Mouse (Mus musculus) adrenal gland, adult 2 months (tissue): ENCODE results near the gene Fbxl5. TPM values are rescaled to one million over a fixed set of nuclear protein-coding genes. Genes with fewer than 3 reads are reported as not detected.

Source experiments
- DNase-seq: peaks from one replicate; pipeline ENCODE4 v3.0.0; 2021
- long read RNA-seq: library from polyadenylated mRNA; stranded (forward); transcript quantifications from one replicate; pipeline ENCODE4 v2.0.0, GENCODE M21; 2021
- polyA plus RNA-seq: library from polyadenylated mRNA; depleted of rRNA; stranded (reverse); fragments of >200 nt; gene quantifications from 2 replicates; pipeline ENCODE4 v1.2.3, GENCODE M21; 2012; rRNA removed
- total RNA-seq, 2 experiments: library from RNA; stranded (reverse); gene quantifications; 2 replicates each; pipeline ENCODE4 v1.2.3; 2021

The Fbxl5 gene
- total RNA-seq: 10 to 100 TPM; 59.4 to 70.5 TPM
- 12.6 and 17.6 TPM in 2 replicates for polyA plus RNA-seq
- long read RNA-seq, full-length matches to known transcripts: 51 of 70 reads
- long read RNA-seq, partial matches to known transcripts: 14 of 70 reads
- long read RNA-seq, other reads (novel, unspliced or antisense): 5 of 70 reads

- no peak for DNase-seq
Measured at GRCm38 (mm10) chr5:43821538-43821937, at the start of gene Fbxl5. Fbxl5 (minus strand) TSS chr5:43821638.

- DNase-seq: peak; percentile 57
Measured at GRCm38 (mm10) chr5:43868711-43869600, 47.5 kb upstream of the Fbxl5 start.

GRCm38 (mm10) chr5:43868253-43868652, 46.8 kb upstream of the Fbxl5 start, which contains the start of gene Cd38:
Cd38 (plus strand) TSS chr5:43868553.
- no peak for DNase-seq

GRCm38 (mm10) chr5:43865316-43865715, 43.9 kb upstream of the Fbxl5 start:
- DNase-seq: no peak

GRCm38 (mm10) chr5:43863642-43864041, 42.2 kb upstream of the Fbxl5 start:
- DNase-seq: no peak

GRCm38 (mm10) chr5:43860670-43861431, 39.4 kb upstream of the Fbxl5 start:
- no peak for DNase-seq

GRCm38 (mm10) chr5:43860096-43860495, 38.7 kb upstream of the Fbxl5 start:
- no peak for DNase-seq

GRCm38 (mm10) chr5:43859663-43860062, 38.2 kb upstream of the Fbxl5 start:
- DNase-seq: no peak

- peak; percentile 29 for DNase-seq
Measured at GRCm38 (mm10) chr5:43855769-43856168, 34.3 kb upstream of the Fbxl5 start.

GRCm38 (mm10) chr5:43853868-43854488, 32.5 kb upstream of the Fbxl5 start:
- DNase-seq: no peak

- DNase-seq: no peak
Measured at GRCm38 (mm10) chr5:43853096-43853867, 31.8 kb upstream of the Fbxl5 start.

- DNase-seq: no peak
Measured at GRCm38 (mm10) chr5:43848275-43848674, 26.8 kb upstream of the Fbxl5 start.

- no peak for DNase-seq
Measured at GRCm38 (mm10) chr5:43847555-43847954, 26.1 kb upstream of the Fbxl5 start.

- DNase-seq: no peak
Measured at GRCm38 (mm10) chr5:43846227-43846626, 24.8 kb upstream of the Fbxl5 start.

GRCm38 (mm10) chr5:43845646-43846045, 24.2 kb upstream of the Fbxl5 start:
- no peak for DNase-seq

GRCm38 (mm10) chr5:43845083-43845482, 23.6 kb upstream of the Fbxl5 start:
- DNase-seq: no peak

- DNase-seq: no peak
Measured at GRCm38 (mm10) chr5:43842576-43843155, 21.2 kb upstream of the Fbxl5 start.

GRCm38 (mm10) chr5:43842011-43842285, 20.5 kb upstream of the Fbxl5 start:
- no peak for DNase-seq

- peak; percentile 31 for DNase-seq
Measured at GRCm38 (mm10) chr5:43841144-43842010, 19.9 kb upstream of the Fbxl5 start.

GRCm38 (mm10) chr5:43837372-43837771, 15.9 kb upstream of the Fbxl5 start:
- peak; percentile 44 for DNase-seq
